Mouse (Mus musculus) liver, postnatal 0 days (tissue): ENCODE measurements around the gene Fhad1. TPM values are rescaled to one million over a fixed set of nuclear protein-coding genes. Genes with fewer than 3 reads are reported as not detected.

Experiments used
- ATAC-seq: fragments of 200-750 bp; cut with Nextera tagmentation; 2 replicates; pipeline ENCODE4 v1.8.0; 2017; ENCODE audit warnings: mild to moderate bottlenecking, moderate library complexity
- DNase-seq: peaks from one replicate; pipeline ENCODE4 v3.0.0-alpha.2; 2016
- H3K27ac ChIP-seq: fragments of 300-500 bp; sonication (generic); 2 replicates; pipeline ENCODE4 v1.5.1; 2014; ENCODE audit warnings: antibody characterized with exemption, moderate library complexity, mild to moderate bottlenecking, low read depth
- H3K27me3 ChIP-seq: fragments of 300-500 bp; sonication (generic); 2 replicates; pipeline ENCODE4 v1.6.1; 2014; ENCODE audit warnings: low read length, control low read depth, mixed read lengths; ENCODE audit not compliant: insufficient read depth
- H3K36me3 ChIP-seq: fragments of 300-500 bp; sonication (generic); replicated peaks from 2 replicates; pipeline ENCODE4 v1.6.1; 2014; ENCODE audit warnings: mild to moderate bottlenecking, control low read depth, low read length, moderate library complexity, mixed read lengths; ENCODE audit not compliant: insufficient read depth
- H3K4me1 ChIP-seq: fragments of 300-500 bp; sonication (generic); 2 replicates; pipeline ENCODE4 v1.6.1; 2014; ENCODE audit warnings: antibody characterized with exemption, mild to moderate bottlenecking, control low read depth; ENCODE audit not compliant: insufficient read depth
- H3K4me2 ChIP-seq: fragments of 300-500 bp; sonication (generic); 2 replicates; pipeline ENCODE4 v1.6.1; 2014; ENCODE audit warnings: low read depth, mild to moderate bottlenecking, low read length, moderate library complexity, mixed read lengths
- H3K4me3 ChIP-seq: fragments of 300-500 bp; sonication (generic); 2 replicates; pipeline ENCODE4 v1.5.1; 2014; ENCODE audit warnings: low read depth, low read length
- H3K9ac ChIP-seq: fragments of 300-500 bp; sonication (generic); replicated peaks from 2 replicates; pipeline ENCODE4 v1.6.1; 2014; ENCODE audit warnings: mild to moderate bottlenecking, moderate library complexity
- H3K9me3 ChIP-seq: fragments of 300-500 bp; sonication (generic); 2 replicates; pipeline ENCODE4 v1.6.1; 2016; ENCODE audit warnings: mild to moderate bottlenecking, control low read depth, low read length, mixed read lengths
- CTCF ChIP-seq: sonication (generic); IDR thresholded peaks from 2 replicates; pipeline ENCODE4 v1.5.1; 2016; ENCODE audit warnings: antibody characterized with exemption, low read depth
- EP300 ChIP-seq: IDR thresholded peaks from 2 replicates; pipeline ENCODE4 v1.6.1; 2016; ENCODE audit warnings: antibody characterized with exemption, low read depth, mild to moderate bottlenecking
- WGBS: fragments of 180-500 bp; shearing (Covaris S2); extraction: QIAGEN DNeasy Blood & Tissue Kit; methylation state at CpG from one replicate; pipeline ENCODE4 v1.1.7; 2014; ENCODE audit not compliant: insufficient replicate concordance; 5-methylcytosine and 5-hydroxymethylcytosine counted together
- polyA plus RNA-seq: library from polyadenylated mRNA; unstranded; fragments of >200 nt; fragmentation: Nextera tagmentation; extraction: Ambion mirVana; gene quantifications from 2 replicates; pipeline ENCODE4 v1.2.1, GENCODE M21; 2015

The Fhad1 gene
- polyA plus RNA-seq, 1 experiment from 2014 or later, result 1.0 TPM

GRCm38 (mm10) chr4:142024536-142024935 is 9.7 kb upstream of the Fhad1 start:
- Histone ChIP-seq H3K27me3 (no peaks in the 10 kb centered on the region), H3K4me1 (peaks cover 4% of the 10 kb centered on the region), H3K4me2 (no peak overlapping the region), H3K36me3 (no peaks in the 10 kb centered on the region), H3K9ac (no peak overlapping the region), H3K9me3 (no peaks in the 10 kb centered on the region), H3K27ac (no peak overlapping the region), H3K4me3 (no peak overlapping the region)
- TF ChIP-seq EP300 (no peak), CTCF (no peak)
- DNase-seq (no peak), ATAC-seq (peak; percentile 62)
- WGBS, result 61% methylated on average over 2 of the region's 2 CpGs

DNA sequence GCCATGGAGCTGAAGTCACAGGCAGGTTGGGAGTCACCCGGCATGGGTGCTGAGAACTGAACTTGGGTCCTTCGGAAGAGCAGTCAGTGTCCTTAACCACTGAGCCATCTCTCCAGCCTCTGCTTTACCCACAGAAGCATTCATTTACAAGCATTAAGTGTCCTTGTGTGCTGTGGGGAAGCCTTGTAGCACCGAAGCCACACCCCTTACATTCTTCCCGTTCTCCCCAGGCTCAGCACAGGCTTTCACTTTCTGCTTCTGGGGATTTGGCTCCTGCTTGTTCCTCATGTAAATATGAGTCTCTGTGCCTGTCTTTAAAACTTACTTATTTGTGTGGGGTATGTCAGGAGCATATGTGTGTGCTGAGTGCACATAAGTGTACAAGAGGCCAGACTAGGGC is 8.3 kb upstream of the Fhad1 start:
- no peaks in the 10 kb centered on the region for H3K36me3 ChIP-seq
- 66% methylated on average over 4 of the region's 4 CpGs for WGBS
- ATAC-seq, result no peak

GRCm38 (mm10) chr4:142017686-142018085 is 2.8 kb upstream of the Fhad1 start:
- H3K4me1 ChIP-seq, result peaks cover 21% of the 10 kb centered on the region
- H3K9ac ChIP-seq, result no peak overlapping the region; the same call in 1 of the 2 replicates
- no peaks in the 10 kb centered on the region for H3K9me3 ChIP-seq
- peak; percentile 68 for DNase-seq
- H3K27ac ChIP-seq, result no peak overlapping the region
- peak overlapping the region; percentile 36 for H3K4me3 ChIP-seq
- peak; percentile 78 for ATAC-seq
- TF ChIP-seq CTCF (no peak), EP300 (no peak; the same call in 1 of the 2 replicates)
- 11% methylated on average over 15 of the region's 15 CpGs for WGBS
- peaks cover 10% of the 10 kb centered on the region for H3K27me3 ChIP-seq
- no peaks in the 10 kb centered on the region for H3K36me3 ChIP-seq
- peak overlapping the region; percentile 49 for H3K4me2 ChIP-seq

More for the DNA sequence above, 8.3 kb upstream of the Fhad1 start:
- DNase-seq, result no peak
- no peak overlapping the region for H3K27ac ChIP-seq
- H3K9ac ChIP-seq, result no peak overlapping the region
- no peaks in the 10 kb centered on the region for H3K9me3 ChIP-seq
- TF ChIP-seq CTCF, result no peak
- no peak for TF ChIP-seq EP300
- H3K4me3 ChIP-seq, result no peak overlapping the region
- H3K27me3 ChIP-seq, result no peaks in the 10 kb centered on the region
- no peaks in the 10 kb centered on the region for H3K4me1 ChIP-seq
- H3K4me2 ChIP-seq, result no peak overlapping the region

- Histone ChIP-seq H3K4me3 (no peak overlapping the region), H3K27me3 (peaks cover 4% of the 10 kb centered on the region), H3K27ac (no peak overlapping the region), H3K9me3 (no peaks in the 10 kb centered on the region), H3K36me3 (no peaks in the 10 kb centered on the region), H3K4me2 (no peak overlapping the region), H3K4me1 (peaks cover 14% of the 10 kb centered on the region), H3K9ac (no peak overlapping the region)
- DNase-seq, result no peak
- no peak for ATAC-seq
- WGBS, result 84% methylated on average over 13 of the region's 13 CpGs
- no peak for TF ChIP-seq CTCF
- no peak for TF ChIP-seq EP300
These were observed 3.6 kb downstream of the Fhad1 start for GRCm38 (mm10) chr4:142011236-142011635.

- Histone ChIP-seq H3K9ac (no peak overlapping the region), H3K4me1 (peaks cover 10% of the 10 kb centered on the region), H3K27ac (no peak overlapping the region), H3K4me2 (no peak overlapping the region), H3K4me3 (no peak overlapping the region), H3K27me3 (no peaks in the 10 kb centered on the region), H3K9me3 (no peaks in the 10 kb centered on the region), H3K36me3 (no peaks in the 10 kb centered on the region)
- TF ChIP-seq CTCF (no peak), EP300 (no peak)
- DNase-seq (no peak), ATAC-seq (no peak)
- 43% methylated on average over 7 of the region's 7 CpGs for WGBS
These were observed 4.4 kb downstream of the Fhad1 start for GRCm38 (mm10) chr4:142010441-142010840.

DNA sequence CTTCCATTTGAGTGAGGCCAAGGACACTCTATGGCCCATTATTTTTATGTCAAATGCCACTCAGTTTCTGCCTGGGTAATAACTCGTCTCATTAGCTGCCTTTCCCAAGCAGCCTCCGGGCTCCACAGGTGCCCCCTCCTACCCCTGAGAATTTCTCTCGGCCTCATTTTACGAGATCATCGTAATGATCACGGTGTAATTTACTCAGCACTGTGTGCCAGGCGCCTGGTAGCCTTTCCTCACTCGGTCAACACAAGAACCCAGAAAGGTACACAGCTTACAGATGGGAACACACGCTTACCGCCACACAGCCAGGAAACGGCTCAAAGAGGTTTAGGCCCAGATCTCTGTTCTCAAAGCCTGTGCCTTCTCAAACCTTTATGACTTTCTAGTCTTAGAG is 6.7 kb downstream of the Fhad1 start:
- ATAC-seq (no peak), DNase-seq (no peak)
- Histone ChIP-seq H3K4me3 (no peak overlapping the region), H3K36me3 (no peaks in the 10 kb centered on the region), H3K27ac (no peak overlapping the region), H3K27me3 (no peaks in the 10 kb centered on the region), H3K9me3 (no peaks in the 10 kb centered on the region), H3K9ac (no peak overlapping the region), H3K4me2 (no peak overlapping the region), H3K4me1 (no peaks in the 10 kb centered on the region)
- 69% methylated on average over 11 of the region's 11 CpGs for WGBS
- TF ChIP-seq EP300 (no peak), CTCF (no peak)

GRCm38 (mm10) chr4:142000581-142000980 is 14.3 kb downstream of the Fhad1 start:
- ATAC-seq (no peak), DNase-seq (no peak)
- 59% methylated on average over 9 of the region's 9 CpGs for WGBS

More at GRCm38 (mm10) chr4:142000581-142000980, 14.3 kb downstream of the Fhad1 start:
- Histone ChIP-seq H3K9ac (no peak overlapping the region), H3K27ac (peak overlapping the region; percentile 44; the same call in 1 of the 2 replicates), H3K27me3 (no peaks in the 10 kb centered on the region), H3K36me3 (no peaks in the 10 kb centered on the region), H3K4me3 (no peak overlapping the region), H3K4me1 (0 out of 2 replicates have a peak, but pooled peaks cover 4% of the 10 kb centered on the region), H3K4me2 (no peak overlapping the region), H3K9me3 (no peaks in the 10 kb centered on the region)
- no peak for TF ChIP-seq EP300
